Mouse (Mus musculus): ENCODE data around the gene Hp1bp3. TPM values are rescaled to one million over a fixed set of nuclear protein-coding genes. Genes with fewer than 3 reads are reported as not detected.

Gene Hp1bp3
- polyA plus RNA-seq, 2 experiments from 2014 or later, result 130 to 146 TPM

Other genes with a start within 250 kb of the Hp1bp3 start
- gene Eif4g3, start 223.3 kb upstream of the Hp1bp3 start, polyA plus RNA-seq (2017; shearing (Covaris generic)), result 10 to 100 TPM; 35.4 to 42.5 TPM
- gene Sh2d5, start 34.1 kb downstream of the Hp1bp3 start, polyA plus RNA-seq (2017; shearing (Covaris generic)), result under 1 TPM in 1 of 2 experiments, not detected in 1; 0.17 TPM
- gene Kif17, start 34.1 kb downstream of the Hp1bp3 start, polyA plus RNA-seq (2017; shearing (Covaris generic)), result not detected
- gene Ddost, start 88.4 kb downstream of the Hp1bp3 start, polyA plus RNA-seq (2017; shearing (Covaris generic)), result 100 to 1,000 TPM in 1 of 2 experiments, 10 to 100 TPM in 1; 91.1 to 119 TPM
- gene Pink1, start 110.0 kb downstream of the Hp1bp3 start, polyA plus RNA-seq (2017; shearing (Covaris generic)), result 10 to 100 TPM in 1 of 2 experiments, 1 to 10 TPM in 1; 5.6 to 15.3 TPM
- not detected for gene Cda, start 151.7 kb downstream of the Hp1bp3 start, polyA plus RNA-seq (2017; shearing (Covaris generic))
- gene Fam43b, start 180.2 kb downstream of the Hp1bp3 start, polyA plus RNA-seq (2017; shearing (Covaris generic)), result not detected
- 10 to 100 TPM; 12.9 to 14.0 TPM for gene Mul1, start 218.4 kb downstream of the Hp1bp3 start, polyA plus RNA-seq (2017; shearing (Covaris generic))
- gene Camk2n1, start 238.0 kb downstream of the Hp1bp3 start, polyA plus RNA-seq (2017; shearing (Covaris generic)), result under 1 TPM; 0.38 to 0.80 TPM